Mouse (Mus musculus) heart, postnatal 0 days (tissue): ENCODE data around the gene Dennd2c.

Experiments
- CTCF ChIP-seq: IDR thresholded peaks from 2 replicates; pipeline ENCODE4 v1.5.1; 2016; ENCODE audit warnings: antibody characterized with exemption, control low read depth, low read depth
- EP300 ChIP-seq: IDR thresholded peaks from 2 replicates; pipeline ENCODE4 v1.6.1; 2016; ENCODE audit warnings: antibody characterized with exemption, low read depth

DNA sequence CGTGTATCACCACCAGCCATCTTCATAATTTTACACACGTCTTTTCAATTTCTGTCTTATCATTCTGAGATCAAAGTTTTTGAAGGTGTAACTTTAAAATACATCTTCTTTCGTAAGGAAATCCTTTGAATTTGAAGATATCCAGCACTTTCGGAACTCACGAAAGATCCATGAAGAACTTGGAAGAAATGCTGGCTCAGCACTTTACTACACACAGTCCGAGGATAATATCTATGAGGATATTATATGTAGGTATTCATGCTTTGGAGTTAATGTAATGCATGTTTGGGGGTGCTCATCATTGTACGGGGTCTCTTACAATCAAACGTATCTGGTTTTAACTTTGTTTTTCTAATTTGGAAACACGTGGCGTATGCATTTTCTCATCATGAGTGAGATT lies 30.7 kb downstream of the Dennd2c start:
- TF ChIP-seq CTCF (no peak), EP300 (no peak)
